Mouse (Mus musculus): ENCODE measurements around the gene Cryzl2.

GRCm38 (mm10) chr1:157446325-157446724 is 12.1 kb upstream of the Cryzl2 start:
- TF ChIP-seq POLR2A (IDR thresholded peaks at IDR 0.05; ENCODE audit: control insufficient read depth in 1 of 2, insufficient read depth in 1 of 2, low read depth in 1 of 2, low read length in 2 of 2, poor library complexity in 1 of 2) (no peak), NELFE (IDR thresholded peaks at IDR 0.05; ENCODE audit: low read depth, low read length) (no peak)

Measured in MEL (cell line).